Mouse (Mus musculus): ENCODE data around the gene Ccdc85b. TPM values are rescaled to one million over a fixed set of nuclear protein-coding genes. Genes with fewer than 3 reads are reported as not detected.
A peak's percentile ranks its signal among the peaks of the same experiment; 100 is the strongest.

The Ccdc85b gene
- polyA plus RNA-seq, 1 experiment = 32.5 TPM

DNA sequence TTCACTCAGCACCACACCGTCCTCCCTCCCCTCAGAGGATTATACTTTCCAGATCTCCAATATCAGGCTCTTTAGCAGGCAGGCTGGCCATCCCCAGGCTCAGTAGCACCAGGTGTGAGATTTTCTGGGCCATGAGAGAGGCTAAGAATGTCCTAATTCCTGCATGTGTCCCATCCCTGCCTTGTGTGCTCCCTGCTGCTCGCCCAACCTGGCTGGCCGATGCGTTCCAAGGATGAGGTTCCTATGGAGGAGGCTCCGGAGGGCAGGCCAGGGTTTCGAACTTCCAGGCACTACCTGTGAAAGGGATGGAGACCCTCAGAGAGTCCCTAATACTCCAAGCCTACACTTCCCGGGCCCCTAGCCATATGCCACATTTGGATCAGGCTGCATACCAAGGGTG is 28.1 kb upstream of the Ccdc85b start:
- WGBS = 14% methylated on average over 7 of the region's 7 CpGs
- DNase-seq = peak; percentile 88 to 92
- Histone ChIP-seq H3K27ac (ENCODE audit: insufficient read depth, low read length) (peak overlapping the region; percentile 90), H3K27me3 (ENCODE audit: control insufficient read depth, insufficient read depth, low read length) (no peaks in the 10 kb centered on the region), H3K4me3 (replicated peaks; ENCODE audit: insufficient read depth, low read depth, low read length) (peak overlapping the region; percentile 31), H3K4me1 (ENCODE audit: control insufficient read depth, insufficient read depth, low read length) (peaks cover 39% of the 10 kb centered on the region)
- TF ChIP-seq CTCF (IDR thresholded peaks at IDR 0.05; ENCODE audit: borderline replicate concordance, insufficient read depth, low read depth, low read length) (0 out of 2 replicates have a peak, but pooled peaks have one; percentile 18), POLR2A (IDR thresholded peaks at IDR 0.05; ENCODE audit: borderline replicate concordance, insufficient read depth, low read length) (no peak)

DNA sequence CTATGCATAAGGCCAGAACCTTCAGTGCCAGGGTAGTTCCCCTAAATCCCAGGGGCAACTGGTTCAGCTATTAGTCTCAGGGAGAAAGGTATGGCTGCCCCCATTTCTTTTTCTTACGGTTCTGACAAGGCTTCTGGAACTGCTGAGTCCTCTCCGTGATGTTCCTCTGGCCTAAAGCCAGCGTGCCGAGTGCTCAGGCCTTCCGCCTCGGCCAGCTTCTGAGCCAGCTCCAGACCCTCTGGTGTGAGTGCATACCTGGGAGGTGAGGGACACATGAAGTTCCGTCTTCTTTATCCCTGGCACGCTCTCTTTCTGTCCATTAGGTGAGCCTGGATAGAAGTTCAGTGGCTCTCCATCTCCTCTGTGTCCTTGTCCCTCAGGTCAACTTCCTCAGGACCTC is 27.7 kb upstream of the Ccdc85b start:
- Histone ChIP-seq H3K4me3 (replicated peaks; ENCODE audit: insufficient read depth, low read depth, low read length) (peak overlapping the region; percentile 33), H3K27ac (ENCODE audit: insufficient read depth, low read length) (peak overlapping the region; percentile 90), H3K27me3 (ENCODE audit: control insufficient read depth, insufficient read depth, low read length) (no peaks in the 10 kb centered on the region), H3K4me1 (ENCODE audit: control insufficient read depth, insufficient read depth, low read length) (peaks cover 39% of the 10 kb centered on the region)
- TF ChIP-seq CTCF (IDR thresholded peaks at IDR 0.05; ENCODE audit: borderline replicate concordance, insufficient read depth, low read depth, low read length) (no peak), POLR2A (IDR thresholded peaks at IDR 0.05; ENCODE audit: borderline replicate concordance, insufficient read depth, low read length) (no peak)
- peak in 1 of 2 experiments; percentile 73 for DNase-seq
- 11% methylated on average over 8 of the region's 8 CpGs for WGBS

DNA sequence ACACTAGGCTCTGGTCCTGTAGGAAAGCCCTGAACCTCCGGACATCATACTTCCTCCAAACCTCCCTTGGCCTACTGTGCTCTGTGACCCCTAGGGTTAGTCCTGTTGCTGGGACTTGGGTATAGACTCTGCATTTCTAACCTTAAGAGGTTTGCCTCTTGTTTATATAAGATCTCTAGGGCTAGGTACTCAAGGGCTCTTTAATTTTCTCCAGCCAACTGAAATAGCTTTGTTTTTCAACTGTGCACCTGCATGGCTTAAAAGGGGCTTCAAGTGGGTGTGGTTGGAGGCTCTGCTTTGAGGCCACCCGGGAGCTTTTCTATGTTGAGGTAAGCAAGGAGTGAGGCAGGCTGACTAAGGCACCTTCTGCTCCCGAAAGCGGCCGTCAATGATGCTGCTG is 26.8 kb upstream of the Ccdc85b start:
- Histone ChIP-seq H3K27ac (ENCODE audit: insufficient read depth, low read length) (peak overlapping the region; percentile 90), H3K27me3 (ENCODE audit: control insufficient read depth, insufficient read depth, low read length) (no peaks in the 10 kb centered on the region), H3K4me1 (ENCODE audit: control insufficient read depth, insufficient read depth, low read length) (peaks cover 39% of the 10 kb centered on the region), H3K4me3 (replicated peaks; ENCODE audit: insufficient read depth, low read depth, low read length) (peak overlapping the region; percentile 15)
- TF ChIP-seq POLR2A (IDR thresholded peaks at IDR 0.05; ENCODE audit: borderline replicate concordance, insufficient read depth, low read length) = no peak
- WGBS = 67% methylated on average over 5 of the region's 5 CpGs
- DNase-seq = no peak

DNA sequence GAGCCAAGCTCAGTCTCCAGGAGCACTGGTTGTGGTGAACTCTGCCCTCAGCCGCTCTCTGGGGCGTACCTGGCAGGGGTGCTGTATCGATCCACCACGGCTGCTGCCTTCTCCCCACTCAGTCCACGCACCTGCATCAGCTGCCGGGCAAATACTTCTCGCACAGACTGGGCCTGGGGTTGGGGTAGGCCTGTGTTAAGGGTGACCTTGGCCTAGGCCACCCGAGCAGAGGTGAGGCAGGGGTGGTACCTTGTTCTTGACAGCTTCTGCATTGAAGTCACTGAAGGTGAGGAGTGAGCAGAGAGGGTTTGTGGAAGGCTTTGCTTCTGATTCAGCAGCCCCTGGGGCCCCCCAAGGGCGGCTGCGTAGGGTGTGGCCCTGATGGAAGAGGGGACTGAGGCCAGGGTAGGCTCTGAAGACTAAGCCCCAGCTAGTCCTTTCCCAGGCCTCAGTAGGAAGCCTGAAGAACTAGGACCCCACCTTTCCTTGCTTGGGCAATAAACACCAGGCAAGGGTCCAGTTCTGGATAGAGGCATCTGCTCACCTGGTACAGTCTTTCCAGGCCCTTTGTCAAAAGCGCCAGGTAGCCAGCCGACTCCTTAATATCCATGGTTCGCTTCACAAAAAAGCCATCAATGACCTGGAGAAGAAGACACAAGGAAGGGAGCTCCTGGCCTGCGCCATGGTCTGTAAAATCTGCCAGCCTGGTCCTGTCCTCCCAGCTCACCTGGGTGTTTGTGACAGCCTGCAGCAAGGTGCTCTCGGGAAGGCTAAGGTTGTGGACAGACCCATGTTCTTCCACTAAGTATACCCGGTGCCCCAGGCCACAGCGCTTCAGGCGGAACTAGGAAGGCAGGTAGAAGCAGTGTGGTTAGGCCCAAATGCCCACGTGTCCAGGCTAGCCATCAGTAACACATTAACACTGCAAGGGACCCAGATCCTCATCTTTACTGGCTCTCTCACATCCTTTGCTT is 26.0 kb upstream of the Ccdc85b start:
- peak overlapping the region; percentile 90 for H3K27ac ChIP-seq (ENCODE audit: insufficient read depth, low read length)
- WGBS = 63% methylated on average over 19 of the region's 19 CpGs
- no peaks in the 10 kb centered on the region for H3K27me3 ChIP-seq (ENCODE audit: control insufficient read depth, insufficient read depth, low read length)
- no peak overlapping the region for H3K4me3 ChIP-seq (replicated peaks; ENCODE audit: insufficient read depth, low read depth, low read length)
- DNase-seq = peak in 1 of 2 experiments; percentile 48
- TF ChIP-seq CTCF (IDR thresholded peaks at IDR 0.05; ENCODE audit: borderline replicate concordance, insufficient read depth, low read depth, low read length) (no peak), POLR2A (IDR thresholded peaks at IDR 0.05; ENCODE audit: borderline replicate concordance, insufficient read depth, low read length) (no peak)
- peaks cover 39% of the 10 kb centered on the region for H3K4me1 ChIP-seq (ENCODE audit: control insufficient read depth, insufficient read depth, low read length)

DNA sequence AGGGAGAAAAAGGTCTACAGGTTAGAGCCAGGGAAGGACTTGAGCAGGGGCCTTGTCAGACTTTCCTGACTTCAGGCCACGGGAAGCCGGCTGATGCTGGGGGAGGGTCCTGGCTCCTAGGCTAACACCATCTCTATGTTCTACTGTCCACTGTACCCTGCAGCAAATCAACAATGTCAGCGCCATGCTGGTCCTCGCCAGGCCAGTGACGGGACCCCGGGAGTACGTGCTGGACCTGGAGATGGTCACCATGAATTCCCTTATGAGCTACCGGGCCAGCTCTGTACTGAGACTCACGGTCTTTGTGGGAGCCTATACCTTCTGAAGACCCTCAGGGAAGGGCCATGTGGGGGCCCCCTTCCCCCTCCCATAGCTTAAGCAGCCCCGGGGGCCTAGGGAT is 23.7 kb upstream of the Ccdc85b start:
- no peak for DNase-seq
- Histone ChIP-seq H3K27ac (ENCODE audit: insufficient read depth, low read length) (no peak overlapping the region), H3K27me3 (ENCODE audit: control insufficient read depth, insufficient read depth, low read length) (no peaks in the 10 kb centered on the region), H3K4me3 (replicated peaks; ENCODE audit: insufficient read depth, low read depth, low read length) (no peak overlapping the region), H3K4me1 (ENCODE audit: control insufficient read depth, insufficient read depth, low read length) (peaks cover 50% of the 10 kb centered on the region)
- 89% methylated on average over 10 of the region's 10 CpGs for WGBS
- no peak for TF ChIP-seq CTCF (IDR thresholded peaks at IDR 0.05; ENCODE audit: borderline replicate concordance, insufficient read depth, low read depth, low read length)
- TF ChIP-seq POLR2A (IDR thresholded peaks at IDR 0.05; ENCODE audit: borderline replicate concordance, insufficient read depth, low read length) = no peak

GRCm38 (mm10) chr19:5480016-5480415 is 22.3 kb upstream of the Ccdc85b start:
- DNase-seq = peak in 1 of 2 experiments; percentile 46
- H3K27ac ChIP-seq (ENCODE audit: insufficient read depth, low read length) = no peak overlapping the region
- H3K4me3 ChIP-seq (replicated peaks; ENCODE audit: insufficient read depth, low read depth, low read length) = no peak overlapping the region
- H3K27me3 ChIP-seq (ENCODE audit: control insufficient read depth, insufficient read depth, low read length) = no peaks in the 10 kb centered on the region
- 31% methylated on average over 10 of the region's 10 CpGs for WGBS
- no peak for TF ChIP-seq CTCF (IDR thresholded peaks at IDR 0.05; ENCODE audit: borderline replicate concordance, insufficient read depth, low read depth, low read length)
- peak; percentile 20; the same call in 1 of the 2 replicates for TF ChIP-seq POLR2A (IDR thresholded peaks at IDR 0.05; ENCODE audit: borderline replicate concordance, insufficient read depth, low read length)
- peaks cover 45% of the 10 kb centered on the region for H3K4me1 ChIP-seq (ENCODE audit: control insufficient read depth, insufficient read depth, low read length)

- H3K27ac ChIP-seq (ENCODE audit: insufficient read depth, low read length) = peak overlapping the region; percentile 33; the same call in 1 of the 2 replicates
- 51% methylated on average over 18 of the region's 18 CpGs for WGBS
- no peak for DNase-seq
- TF ChIP-seq POLR2A (IDR thresholded peaks at IDR 0.05; ENCODE audit: borderline replicate concordance, insufficient read depth, low read length) (no peak), CTCF (IDR thresholded peaks at IDR 0.05; ENCODE audit: borderline replicate concordance, insufficient read depth, low read depth, low read length) (no peak)
- H3K4me3 ChIP-seq (replicated peaks; ENCODE audit: insufficient read depth, low read depth, low read length) = peak overlapping the region; percentile 5
- H3K4me1 ChIP-seq (ENCODE audit: control insufficient read depth, insufficient read depth, low read length) = peaks cover 29% of the 10 kb centered on the region
- H3K27me3 ChIP-seq (ENCODE audit: control insufficient read depth, insufficient read depth, low read length) = no peaks in the 10 kb centered on the region
Measured at GRCm38 (mm10) chr19:5477668-5478300, 20.1 kb upstream of the Ccdc85b start.

Data from cerebellum, adult 2 months (tissue).